Mouse (Mus musculus): ENCODE measurements at regions not wholly inside any gene's neighbourhood (a gene's known extent, or its start where the extent isn't known, plus 50 kb on each side); places are given as distances from the start of the nearest gene placed in this dataset.

GRCm38 (mm10) chr1:35331602-35332339 is 482.0 kb downstream of the Plekhb2 start:
- DNase-seq = no peak

GRCm38 (mm10) chr1:35332340-35332684 is 482.5 kb downstream of the Plekhb2 start:
- no peak for DNase-seq

GRCm38 (mm10) chr1:35337647-35338046 is 487.9 kb downstream of the Plekhb2 start:
- no peak for DNase-seq

GRCm38 (mm10) chr1:35338184-35338583 is 488.4 kb downstream of the Plekhb2 start:
- DNase-seq = peak; percentile 4

- DNase-seq = no peak
Measured at GRCm38 (mm10) chr1:35344539-35344938, 494.8 kb downstream of the Plekhb2 start.

- no peak for DNase-seq
Measured at GRCm38 (mm10) chr1:35348294-35348693, 498.5 kb downstream of the Plekhb2 start.

GRCm38 (mm10) chr1:35358981-35359380 is 509.2 kb downstream of the Plekhb2 start:
- DNase-seq = no peak

GRCm38 (mm10) chr1:35361465-35361864 is 511.7 kb downstream of the Plekhb2 start:
- DNase-seq = no peak

GRCm38 (mm10) chr1:35362836-35363235 is 513.1 kb downstream of the Plekhb2 start:
- no peak for DNase-seq

- DNase-seq = no peak
Measured at GRCm38 (mm10) chr1:35366559-35366958, 516.8 kb downstream of the Plekhb2 start.

- DNase-seq = no peak
Measured at GRCm38 (mm10) chr1:35372751-35373150, 523.0 kb downstream of the Plekhb2 start.

- DNase-seq = no peak
Measured at GRCm38 (mm10) chr1:35380633-35381385, 531.0 kb downstream of the Plekhb2 start.

GRCm38 (mm10) chr1:35385430-35385829 is 535.7 kb downstream of the Plekhb2 start:
- peak; percentile 70 for DNase-seq

GRCm38 (mm10) chr1:35388181-35388580 is 538.4 kb downstream of the Plekhb2 start:
- DNase-seq = peak; percentile 12

- DNase-seq = no peak
Measured at GRCm38 (mm10) chr1:35390371-35390770, 540.6 kb downstream of the Plekhb2 start.

- DNase-seq = no peak
Measured at GRCm38 (mm10) chr1:35390858-35391586, 541.2 kb downstream of the Plekhb2 start.

- DNase-seq = no peak
Measured at GRCm38 (mm10) chr1:35393550-35394118, 543.9 kb downstream of the Plekhb2 start.

GRCm38 (mm10) chr1:35400674-35401359 is 551.0 kb downstream of the Plekhb2 start:
- no peak for DNase-seq

GRCm38 (mm10) chr1:35402995-35403394 is 553.2 kb downstream of the Plekhb2 start:
- no peak for DNase-seq

- DNase-seq = no peak
Measured at GRCm38 (mm10) chr1:35405418-35405817, 555.6 kb downstream of the Plekhb2 start.

- DNase-seq = no peak
Measured at GRCm38 (mm10) chr1:35415646-35416045, 565.9 kb downstream of the Plekhb2 start.

- no peak for DNase-seq
Measured at GRCm38 (mm10) chr1:35428126-35428840, 578.5 kb downstream of the Plekhb2 start.

All from liver (tissue).